Mouse (Mus musculus): Measurements from ENCODE around the gene Mrpl16. TPM values are rescaled to one million over a fixed set of nuclear protein-coding genes. Genes with fewer than 3 reads are reported as not detected.

Gene Mrpl16
- polyA plus RNA-seq (2012; rRNA removed): 6.7 and 7.3 TPM in 2 replicates

DNA sequence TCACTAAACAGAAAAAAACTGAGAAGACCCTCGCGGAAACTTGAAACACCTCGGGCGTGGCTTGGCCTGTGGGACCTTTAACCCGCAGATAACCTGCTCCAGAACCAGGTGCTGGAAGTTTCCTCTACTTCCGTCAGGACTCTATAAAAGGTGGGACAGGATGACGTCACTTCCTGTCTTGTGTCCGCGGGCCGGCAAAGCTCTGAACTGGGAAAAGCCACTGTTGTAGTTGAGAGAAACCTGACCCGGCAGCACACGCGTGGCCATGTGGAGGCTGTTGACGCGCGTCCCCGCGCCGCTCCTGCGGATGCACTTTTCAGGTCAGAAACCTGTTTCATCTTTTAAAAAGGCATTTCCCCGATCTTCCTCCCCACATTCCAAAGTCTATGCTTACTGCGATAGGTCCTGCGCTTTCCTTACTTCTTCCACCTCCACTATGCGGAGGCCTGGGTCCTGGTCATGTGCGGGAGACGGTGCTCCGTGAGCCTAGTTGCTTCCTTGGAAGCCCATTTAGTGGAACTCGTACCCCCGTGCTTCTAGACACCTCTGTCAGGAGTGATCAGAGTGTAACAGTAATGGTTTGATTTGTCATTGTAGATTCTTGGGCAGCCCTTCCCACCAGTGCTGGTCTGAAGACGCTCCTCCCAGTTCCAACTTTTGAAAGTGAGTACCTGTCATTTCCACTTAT lies at the start of gene Mrpl16:
Gene Mrpl16, plus strand, starts transcription at position 187 of the 688 bp plus-strand sequence.

DNA sequence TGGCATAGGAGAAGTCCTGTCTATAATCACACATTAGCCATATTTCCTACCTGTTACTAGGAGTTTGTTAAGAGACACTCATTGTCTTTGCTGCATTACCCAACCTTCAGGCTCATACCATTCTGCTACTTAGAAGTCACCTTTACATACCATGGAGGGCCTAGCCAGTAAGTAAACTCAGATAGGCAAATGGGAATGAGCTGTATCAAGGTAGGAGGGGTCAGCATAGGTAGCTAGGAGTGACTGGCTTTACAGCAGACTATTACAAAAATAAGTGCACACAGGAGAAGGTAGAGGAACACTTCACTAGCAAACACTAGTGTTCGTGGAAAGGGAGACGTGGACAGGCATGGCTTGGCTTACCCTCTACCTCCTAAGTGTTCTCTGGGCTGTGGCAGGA lies 22.9 kb upstream of the Mrpl16 start, which contains the start of gene Gif:
Gene Gif, plus strand, starts transcription at position 257 of the 400 bp plus-strand sequence.

DNA sequence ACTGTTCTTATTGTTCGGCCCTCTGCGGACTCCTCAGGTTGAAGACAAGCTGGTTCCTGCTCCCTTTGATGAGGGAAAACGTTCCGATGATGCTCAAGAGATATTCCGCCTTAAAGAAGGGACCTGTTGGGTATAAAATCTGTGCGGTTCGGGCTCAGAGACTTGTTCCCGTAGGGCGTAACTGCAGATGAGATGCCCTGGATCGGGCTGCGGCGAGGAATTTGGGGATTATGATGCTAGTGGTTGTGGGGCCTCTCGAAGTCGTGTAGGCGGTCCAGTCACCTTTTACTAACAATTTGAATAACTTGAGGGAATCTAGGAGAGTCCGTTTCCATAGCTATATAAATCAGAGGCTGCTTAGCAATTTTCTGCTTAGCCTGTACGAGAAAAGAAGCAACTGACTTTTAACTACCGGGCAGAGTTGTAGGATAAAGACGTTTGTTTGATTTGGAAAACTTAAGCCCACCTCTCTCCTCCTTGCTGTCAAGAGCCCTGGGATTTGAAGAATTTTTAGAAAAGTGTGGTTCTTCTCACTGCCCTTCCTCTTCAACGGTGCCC lies 49.0 kb downstream of the Mrpl16 start, which contains the start of gene Stx3:
Gene Stx3, minus strand, starts transcription at position 261 of the 558 bp plus-strand sequence.

Other genes starting within 250 kb of the Mrpl16 start
- 14.6 and 15.4 TPM in 2 replicates for gene Ms4a4d, start 233.6 kb upstream of the Mrpl16 start, polyA plus RNA-seq (2012; rRNA removed)
- gene Ms4a6d, start 165.5 kb upstream of the Mrpl16 start, polyA plus RNA-seq (2012; rRNA removed): 1.2 TPM in 2 replicates
- gene Ms4a2, start 146.7 kb upstream of the Mrpl16 start, polyA plus RNA-seq (2012; rRNA removed): not detected in 2 replicates
- gene Ms4a3, start 129.5 kb upstream of the Mrpl16 start, polyA plus RNA-seq (2012; rRNA removed): not detected in 2 replicates
- not detected in 2 replicates for gene Oosp2, start 109.8 kb upstream of the Mrpl16 start, polyA plus RNA-seq (2012; rRNA removed)
- gene Oosp1, start 79.2 kb upstream of the Mrpl16 start, polyA plus RNA-seq (2012; rRNA removed): not detected in 2 replicates
- not detected in 2 replicates for gene Oosp3, start 73.3 kb upstream of the Mrpl16 start, polyA plus RNA-seq (2012; rRNA removed)
- not detected in 2 replicates for gene Gif, start 22.8 kb upstream of the Mrpl16 start, polyA plus RNA-seq (2012; rRNA removed)
- gene Stx3, start 49.0 kb downstream of the Mrpl16 start, polyA plus RNA-seq (2012; rRNA removed): 18.1 and 22.3 TPM in 2 replicates
- not detected in 2 replicates for gene Olfr1417, start 68.8 kb downstream of the Mrpl16 start, polyA plus RNA-seq (2012; rRNA removed)
- gene Olfr1418, start 90.7 kb downstream of the Mrpl16 start, polyA plus RNA-seq (2012; rRNA removed): not detected in 2 replicates
- not detected in 2 replicates for gene Olfr1419, start 104.7 kb downstream of the Mrpl16 start, polyA plus RNA-seq (2012; rRNA removed)
- gene Olfr1420, start 116.2 kb downstream of the Mrpl16 start, polyA plus RNA-seq (2012; rRNA removed): not detected in 2 replicates
- 8.1 and 9.0 TPM in 2 replicates for gene Patl1, start 142.0 kb downstream of the Mrpl16 start, polyA plus RNA-seq (2012; rRNA removed)
- gene Osbp, start 195.6 kb downstream of the Mrpl16 start, polyA plus RNA-seq (2012; rRNA removed): 15.3 and 15.4 TPM in 2 replicates